Mouse (Mus musculus) erythroblast, embryonic 14.5 days (primary cell): ENCODE measurements around the gene Ncam1.

ENCODE experiments used
- GATA1 ChIP-seq: IDR thresholded peaks from 2 replicates; pipeline ENCODE4 v1.6.1; 2012; ENCODE audit warnings: low read length, inconsistent platforms, mixed read lengths
- TAL1 ChIP-seq: IDR thresholded peaks from 3 replicates; pipeline ENCODE4 v1.6.1; 2012; ENCODE audit warnings: low read length, inconsistent platforms, mixed read lengths

DNA sequence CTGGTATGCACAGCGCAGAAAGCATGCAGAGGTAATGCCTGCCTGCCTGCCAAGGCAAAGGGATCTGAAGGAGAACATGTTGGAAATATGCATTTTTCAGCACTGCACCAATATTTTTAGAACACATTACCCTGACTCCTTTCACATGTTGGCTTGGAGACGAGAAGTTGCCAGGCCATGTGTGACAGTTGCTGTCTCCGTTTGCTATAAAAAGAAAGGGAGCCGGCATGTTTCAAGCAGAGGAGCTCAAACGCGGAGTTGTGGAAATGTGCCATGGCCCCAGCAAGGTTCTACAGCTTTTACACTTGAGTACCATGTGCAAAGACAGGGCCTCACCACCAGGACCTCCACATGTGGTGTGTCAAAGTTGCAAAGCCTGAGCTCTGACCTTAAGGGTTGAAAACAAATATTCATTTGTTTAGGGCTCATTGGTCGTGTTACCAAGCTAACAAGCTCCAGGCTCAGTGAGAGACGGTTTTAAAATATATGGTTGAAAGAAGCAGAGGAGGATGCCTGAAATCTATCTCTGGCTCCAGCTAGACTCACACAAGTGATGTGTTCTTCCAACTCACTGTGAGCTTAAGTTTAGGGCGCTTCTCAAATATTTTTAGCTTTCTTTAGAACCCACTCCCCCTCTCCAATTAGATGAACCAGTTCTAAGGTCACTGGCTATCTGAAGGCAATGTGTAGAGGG lies 179.9 kb downstream of the Ncam1 start:
- TF ChIP-seq TAL1 (no peak), GATA1 (no peak)
